Mouse (Mus musculus): ENCODE measurements around the gene Oaz1.

Oaz1 gene

DNA sequence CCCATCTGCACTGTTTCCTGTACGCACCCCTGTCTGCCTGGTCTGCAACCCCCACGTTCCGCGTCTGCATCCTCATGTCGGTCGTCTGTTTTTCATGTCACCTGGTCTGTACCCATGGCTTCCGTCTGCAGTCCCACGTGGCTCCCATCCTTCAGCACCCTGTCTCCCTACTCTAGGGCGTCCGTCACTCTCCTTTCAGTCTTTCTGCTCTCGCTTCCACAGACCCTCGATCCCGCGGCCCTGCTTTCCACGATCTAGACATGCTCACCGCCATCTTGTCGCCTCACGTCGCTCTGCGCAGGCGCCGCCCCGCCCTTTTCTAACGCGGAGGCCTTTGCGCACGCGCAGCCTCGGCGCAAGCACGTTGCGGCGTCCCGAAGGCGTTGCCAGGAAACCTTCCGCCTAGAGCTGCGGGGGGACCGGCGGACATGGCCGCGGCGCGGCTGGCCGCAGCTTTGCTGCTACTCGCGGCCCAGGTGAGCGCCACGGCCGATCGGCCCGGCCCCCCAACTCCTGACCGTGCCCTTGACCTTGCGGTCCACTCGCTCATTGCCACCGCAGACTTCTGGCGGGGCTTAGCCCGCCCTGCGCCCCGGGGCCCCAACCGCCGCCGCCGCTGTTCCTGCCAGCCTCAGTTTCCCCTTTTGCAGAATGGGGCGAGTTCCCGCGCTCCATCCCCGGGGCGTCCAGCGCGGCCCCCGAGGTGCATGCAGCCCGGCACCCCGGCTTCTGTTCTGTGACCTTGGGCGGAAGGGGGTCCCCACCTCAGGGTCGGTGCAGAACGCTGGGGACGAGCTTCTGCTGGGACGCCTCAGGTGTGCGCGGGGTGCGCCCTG, 28.7 kb downstream of the Oaz1 start, which contains the start of the genes Lsm7 and Sppl2b:
Lsm7 (minus strand) TSS at position 297 of the 836 bp plus-strand sequence.
Sppl2b (plus strand) TSS at position 363 of the 836 bp plus-strand sequence.
- peak; percentile 96 for DNase-seq

GRCm38 (mm10) chr10:80855749-80856073, 29.3 kb downstream of the Oaz1 start:
- DNase-seq, result no peak

GRCm38 (mm10) chr10:80856267-80856666, 29.8 kb downstream of the Oaz1 start:
- no peak for DNase-seq

- DNase-seq, result no peak
Measured at GRCm38 (mm10) chr10:80856908-80857307, 30.5 kb downstream of the Oaz1 start.

- DNase-seq, result no peak
Measured at GRCm38 (mm10) chr10:80857386-80857785, 30.9 kb downstream of the Oaz1 start.

DNA sequence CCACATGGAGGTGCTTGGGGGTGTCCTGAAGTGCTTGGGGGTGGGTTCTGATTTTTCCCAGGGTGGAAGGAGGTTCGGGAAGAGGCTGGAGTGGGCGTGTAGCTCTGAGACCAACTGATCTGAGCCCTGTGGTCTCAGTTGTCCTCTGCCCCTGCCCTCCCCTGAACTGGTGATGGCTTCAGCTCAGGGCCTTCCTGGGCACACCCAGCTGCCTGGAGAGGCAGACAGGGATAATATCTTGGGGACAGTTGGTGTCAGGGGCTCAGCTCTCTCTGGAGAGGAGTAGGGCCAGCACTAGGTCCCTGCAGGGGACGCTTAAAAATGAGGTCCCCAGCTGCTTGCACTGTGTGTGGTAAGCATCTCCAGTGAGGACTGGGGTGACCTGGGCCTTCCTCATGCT, 31.4 kb downstream of the Oaz1 start:
- DNase-seq, result no peak

GRCm38 (mm10) chr10:80858350-80858935, 32.0 kb downstream of the Oaz1 start:
- no peak for DNase-seq

DNA sequence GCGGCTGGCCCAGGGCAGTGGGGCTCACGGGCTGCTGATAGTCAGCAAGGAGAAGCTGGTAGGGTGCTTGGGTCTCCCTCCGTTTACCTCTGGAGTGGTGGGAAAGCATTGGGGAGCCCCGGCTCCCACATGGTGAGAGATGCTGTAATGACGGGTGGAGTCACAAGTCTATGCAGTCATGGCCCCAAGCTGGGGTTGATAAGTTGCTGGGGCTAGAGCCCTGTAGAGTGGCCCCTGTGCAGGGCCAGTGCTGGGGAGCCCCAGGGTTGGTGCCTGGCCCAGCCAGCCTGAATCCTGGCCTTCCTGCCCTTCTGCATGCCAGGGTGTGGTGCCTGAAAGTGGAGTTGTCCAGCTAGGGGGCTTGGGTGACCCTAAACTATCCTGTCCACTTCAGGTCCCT, 35.8 kb downstream of the Oaz1 start:
- DNase-seq, result no peak

- no peak for DNase-seq
Measured at GRCm38 (mm10) chr10:80864446-80864845, 38.0 kb downstream of the Oaz1 start.

DNA sequence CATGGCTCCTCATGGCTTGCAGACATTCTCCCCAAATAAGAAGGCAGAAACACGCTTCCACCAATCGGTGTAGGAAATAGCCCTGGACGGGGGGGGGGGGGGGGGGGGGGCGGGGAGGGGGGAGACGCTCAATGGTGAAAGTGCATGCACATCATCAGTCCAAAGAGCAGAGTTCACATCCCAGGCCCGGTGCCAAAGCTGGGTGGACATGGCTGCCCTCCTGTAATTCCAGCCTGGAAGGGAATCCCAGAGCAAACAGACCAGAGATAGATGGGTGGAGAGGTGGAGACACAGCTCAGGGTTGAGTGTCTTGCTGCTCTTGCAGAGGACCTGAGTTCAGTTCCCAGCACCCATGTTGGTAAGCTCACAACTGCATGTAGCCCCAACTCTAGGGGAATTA, 44.5 kb downstream of the Oaz1 start:
- DNase-seq, result peak; percentile 85 to 92

- peak; percentile 45 to 63 for DNase-seq
Measured at GRCm38 (mm10) chr10:80871581-80871980, 45.1 kb downstream of the Oaz1 start, which contains the start of gene Tmprss9. Tmprss9 (plus strand) TSS chr10:80871848.

DNA sequence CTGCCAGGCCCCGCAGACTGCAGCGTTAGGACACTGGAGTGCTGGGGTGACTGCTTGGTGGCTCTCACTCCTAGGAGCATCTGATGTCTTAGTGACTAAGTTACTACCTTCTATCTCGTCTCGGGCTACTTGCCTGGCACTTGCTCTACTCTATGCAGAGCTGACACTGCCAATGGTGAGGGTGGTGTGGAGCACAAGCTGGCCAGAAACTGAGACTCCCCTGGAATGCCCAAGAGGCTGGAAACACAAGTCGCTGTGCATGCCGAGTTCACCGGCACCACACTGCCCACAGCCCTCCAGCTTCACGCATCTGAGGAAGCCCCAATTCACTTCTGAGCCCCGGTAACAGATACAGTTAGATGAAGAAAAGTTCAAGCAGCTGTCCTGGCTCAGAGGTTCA, 47.6 kb downstream of the Oaz1 start:
- DNase-seq, result no peak

GRCm38 (mm10) chr10:80876028-80876427, 49.6 kb downstream of the Oaz1 start:
- peak in 1 of 2 experiments; percentile 74 for DNase-seq

DNA sequence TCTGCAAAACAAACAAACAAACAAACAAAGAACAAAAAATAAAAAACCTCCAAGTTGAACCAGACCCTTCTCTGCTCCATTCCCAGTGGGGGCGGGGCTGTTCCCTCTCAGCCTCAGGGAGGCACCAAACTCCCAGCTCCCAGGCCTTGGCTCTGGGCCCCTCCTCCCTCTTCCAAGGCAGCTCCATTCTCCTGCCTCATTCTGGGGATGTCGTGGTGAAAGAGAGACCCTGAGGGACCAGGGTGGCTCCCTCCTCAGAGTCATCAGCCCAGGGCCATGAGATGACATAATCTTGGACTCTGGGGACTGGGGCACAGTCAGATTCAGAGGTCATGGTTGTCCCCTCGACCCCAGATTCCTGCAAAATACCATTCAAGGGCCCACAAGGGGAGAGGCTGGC, 50.1 kb downstream of the Oaz1 start:
- no peak for DNase-seq
